Mouse (Mus musculus): Measurements from ENCODE around the gene Afdn.
"Not testable (repeated sequence)": the region's sequence is repeated elsewhere in the genome, so short reads cannot be mapped to it uniquely, and the experiment has no call there.

Afdn gene

GRCm38 (mm10) chr17:13778865-13779264 is 18.5 kb downstream of the Afdn start:
- in situ Hi-C loops (cut with MboI), result no loop called here

GRCm38 (mm10) chr17:13781948-13782347 is 21.6 kb downstream of the Afdn start:
- in situ Hi-C loops (cut with MboI), result no loop called here

- in situ Hi-C loops (cut with MboI), result no loop called here
Observed at GRCm38 (mm10) chr17:13783469-13783868, 23.1 kb downstream of the Afdn start.

- in situ Hi-C loops (cut with MboI), result not testable (repeated sequence)
Observed at GRCm38 (mm10) chr17:13790033-13790432, 29.7 kb downstream of the Afdn start.

- in situ Hi-C loops (cut with MboI), result no loop called here
Observed at GRCm38 (mm10) chr17:13797691-13798090, 37.4 kb downstream of the Afdn start.

- in situ Hi-C loops (cut with MboI), result no loop called here
Observed at GRCm38 (mm10) chr17:13802836-13803408, 42.6 kb downstream of the Afdn start.

- in situ Hi-C loops (cut with MboI), result no loop called here
Observed at GRCm38 (mm10) chr17:13806016-13806415, 45.7 kb downstream of the Afdn start.

GRCm38 (mm10) chr17:13817789-13818188 is 57.5 kb downstream of the Afdn start:
- in situ Hi-C loops (cut with MboI), result no loop called here

- in situ Hi-C loops (cut with MboI), result no loop called here
Observed at GRCm38 (mm10) chr17:13819342-13819741, 59.0 kb downstream of the Afdn start.

- in situ Hi-C loops (cut with MboI), result no loop called here
Observed at GRCm38 (mm10) chr17:13820676-13821075, 60.3 kb downstream of the Afdn start.

- in situ Hi-C loops (cut with MboI), result no loop called here
Observed at GRCm38 (mm10) chr17:13825421-13825820, 65.1 kb downstream of the Afdn start.

GRCm38 (mm10) chr17:13830234-13830633 is 69.9 kb downstream of the Afdn start:
- in situ Hi-C loops (cut with MboI), result no loop called here

- in situ Hi-C loops (cut with MboI), result no loop called here
Observed at GRCm38 (mm10) chr17:13830636-13831341, 70.5 kb downstream of the Afdn start.

GRCm38 (mm10) chr17:13835876-13836275 is 75.5 kb downstream of the Afdn start:
- in situ Hi-C loops (cut with MboI), result no loop called here

- in situ Hi-C loops (cut with MboI), result no loop called here
Observed at GRCm38 (mm10) chr17:13850175-13850574, 89.8 kb downstream of the Afdn start.

GRCm38 (mm10) chr17:13853883-13854282 is 93.5 kb downstream of the Afdn start:
- in situ Hi-C loops (cut with MboI), result not testable (repeated sequence)

GRCm38 (mm10) chr17:13855396-13855795 is 95.1 kb downstream of the Afdn start:
- in situ Hi-C loops (cut with MboI), result no loop called here

- in situ Hi-C loops (cut with MboI), result no loop called here
Observed at GRCm38 (mm10) chr17:13856429-13857090, 96.2 kb downstream of the Afdn start.

- in situ Hi-C loops (cut with MboI), result no loop called here
Observed at GRCm38 (mm10) chr17:13865340-13865739, 105.0 kb downstream of the Afdn start.

GRCm38 (mm10) chr17:13866951-13867351 is 106.6 kb downstream of the Afdn start:
- in situ Hi-C loops (cut with MboI), result no loop called here

GRCm38 (mm10) chr17:13867475-13867874 is 107.1 kb downstream of the Afdn start:
- in situ Hi-C loops (cut with MboI), result no loop called here

- in situ Hi-C loops (cut with MboI), result no loop called here
Observed at GRCm38 (mm10) chr17:13870236-13870635, 109.9 kb downstream of the Afdn start.

- in situ Hi-C loops (cut with MboI), result no loop called here
Observed at GRCm38 (mm10) chr17:13874245-13874644, 113.9 kb downstream of the Afdn start.
